Mouse (Mus musculus) E14TG2a.4 (cell line): ENCODE measurements at regions not wholly inside any gene's neighbourhood (a gene's known extent, or its start where the extent isn't known, plus 50 kb on each side); places are given as distances from the start of the nearest gene placed in this dataset.

Experiments
- CTCF ChIP-seq: conservative IDR thresholded peaks from 2 replicates; pipeline ENCODE4 v1.5.1; 2014; ENCODE audit warnings: low read length
- NANOG ChIP-seq: IDR thresholded peaks from 2 replicates; pipeline ENCODE4 v1.6.1; 2014; ENCODE audit warnings: borderline replicate concordance, low read length, mixed read lengths
- POU5F1 ChIP-seq: IDR thresholded peaks from 2 replicates; pipeline ENCODE4 v1.6.1; 2014; ENCODE audit warnings: low read length, borderline replicate concordance

- TF ChIP-seq CTCF (no peak), NANOG (no peak), POU5F1 (no peak)
Measured at GRCm38 (mm10) chr16:8961739-8962138, 131.8 kb downstream of the 1810013L24Rik start.
